Mouse (Mus musculus) lung, adult 2 months (tissue): ENCODE data around the gene Ube2j1. TPM values are rescaled to one million over a fixed set of nuclear protein-coding genes. Genes with fewer than 3 reads are reported as not detected.

Experiments used
- DNase-seq: peaks from one replicate; pipeline ENCODE4 v3.0.0; 2022
- H3K4me1 ChIP-seq: fragments of 200-500 bp; 2 replicates; pipeline ENCODE4 v1.6.1; 2011; ENCODE audit warnings: low read length; ENCODE audit not compliant: control insufficient read depth, insufficient read depth
- H3K4me3 ChIP-seq: fragments of 200-500 bp; replicated peaks from 2 replicates; pipeline ENCODE3; 2011; ENCODE audit warnings: low read depth, mild to moderate bottlenecking, control low read depth, low read length; ENCODE audit errors: extremely low read depth
- CTCF ChIP-seq: fragments of 200-500 bp; IDR thresholded peaks from 2 replicates; pipeline ENCODE4 v1.5.1; 2011; ENCODE audit warnings: mild to moderate bottlenecking, low read length, control low read depth; ENCODE audit not compliant: insufficient read depth
- POLR2A ChIP-seq: fragments of 200-500 bp; IDR thresholded peaks from 2 replicates; pipeline ENCODE4 v1.6.1; 2011; ENCODE audit warnings: low read depth, mild to moderate bottlenecking, control low read depth, low read length, borderline replicate concordance; ENCODE audit errors: extremely low read depth
- WGBS: fragments of 180-500 bp; shearing (Covaris S2); methylation state at CpG from one replicate; pipeline ENCODE4 v1.1.7; 2018; 5-methylcytosine and 5-hydroxymethylcytosine counted together
- polyA plus RNA-seq: library from polyadenylated mRNA; depleted of rRNA; stranded (reverse); fragments of >200 nt; gene quantifications from 2 replicates; pipeline ENCODE4 v1.2.3, GENCODE M21; 2012; rRNA removed

Gene Ube2j1
- polyA plus RNA-seq, 1 experiment: 17.9 TPM

DNA sequence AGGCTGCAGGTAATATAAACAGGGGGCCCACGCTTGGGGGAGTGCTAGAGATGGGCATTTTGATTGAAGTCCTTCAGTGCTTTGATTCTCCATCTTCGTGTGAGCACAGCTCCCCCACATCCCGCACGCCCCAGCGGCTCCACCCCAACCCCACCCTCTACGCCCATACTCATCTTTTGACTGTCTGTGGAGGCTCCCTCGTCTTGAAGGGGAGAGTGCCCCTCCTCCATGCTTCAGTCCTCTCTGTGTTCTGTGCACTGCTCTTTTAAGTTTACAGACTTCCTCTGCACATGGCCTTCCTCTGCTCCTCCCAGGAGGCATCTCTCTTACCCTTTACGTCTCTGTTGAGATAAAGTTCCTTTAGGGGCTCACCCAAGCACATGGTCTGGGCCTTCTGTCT is 46.5 kb downstream of the Ube2j1 start:
- no peaks in the 10 kb centered on the region for H3K4me1 ChIP-seq
- TF ChIP-seq POLR2A: no peak
- TF ChIP-seq CTCF: no peak
- no peak overlapping the region for H3K4me3 ChIP-seq
- WGBS: 43% methylated on average over 8 of the region's 8 CpGs
- DNase-seq: no peak

- DNase-seq: no peak
- no peak overlapping the region for H3K4me3 ChIP-seq
- TF ChIP-seq CTCF: no peak
- no peak for TF ChIP-seq POLR2A
- WGBS: 86% methylated on average over 3 of the region's 3 CpGs
- no peaks in the 10 kb centered on the region for H3K4me1 ChIP-seq
Measured at GRCm38 (mm10) chr4:33078492-33078891, 47.3 kb downstream of the Ube2j1 start.

- no peak for DNase-seq
Measured at GRCm38 (mm10) chr4:33099118-33099694, 68.0 kb downstream of the Ube2j1 start.

More at GRCm38 (mm10) chr4:33099118-33099694, 68.0 kb downstream of the Ube2j1 start:
- H3K4me3 ChIP-seq: no peak overlapping the region
- TF ChIP-seq POLR2A: no peak
- no peak for TF ChIP-seq CTCF
- 65% methylated on average over 6 of the region's 6 CpGs for WGBS
- H3K4me1 ChIP-seq: no peaks in the 10 kb centered on the region

Other genes starting within 250 kb of the Ube2j1 start
- 8.3 and 10.3 TPM in 2 replicates for gene Lyrm2, start 231.2 kb upstream of the Ube2j1 start, polyA plus RNA-seq
- 0.34 and 0.72 TPM in 2 replicates for gene Ankrd6, start 80.6 kb upstream of the Ube2j1 start, polyA plus RNA-seq
- gene Rragd, start 48.4 kb upstream of the Ube2j1 start, polyA plus RNA-seq: 1.8 and 3.4 TPM in 2 replicates
- gene Gabrr2, start 31.6 kb downstream of the Ube2j1 start, polyA plus RNA-seq: 1.3 TPM in 2 replicates
- 0.06 TPM in 1 of 2 replicates, not detected in the other for gene Gabrr1, start 101.1 kb downstream of the Ube2j1 start, polyA plus RNA-seq
- 4.7 and 5.5 TPM in 2 replicates for gene Pm20d2, start 158.3 kb downstream of the Ube2j1 start, polyA plus RNA-seq
- gene Srsf12, start 177.6 kb downstream of the Ube2j1 start, polyA plus RNA-seq: 0.06 and 0.19 TPM in 2 replicates